Mouse (Mus musculus) hindbrain, embryonic 10.5 days (tissue): ENCODE measurements around the gene Plekhs1. TPM values are rescaled to one million over a fixed set of nuclear protein-coding genes. Genes with fewer than 3 reads are reported as not detected.

Source experiments
- polyA plus RNA-seq: library from polyadenylated mRNA; unstranded; fragments of >200 nt; fragmentation: Nextera tagmentation; extraction: Ambion mirVana; gene quantifications from 2 replicates; pipeline ENCODE4 v1.2.1, GENCODE M21; 2016

Plekhs1 gene
- polyA plus RNA-seq, 1 experiment from 2014 or later: 0.07 TPM

Other genes starting within 250 kb of the Plekhs1 start
- gene Habp2, start 174.5 kb upstream of the Plekhs1 start, polyA plus RNA-seq: 0.09 TPM in 1 of 2 replicates, not detected in the other
- gene Nrap, start 71.6 kb upstream of the Plekhs1 start, polyA plus RNA-seq: 0.05 and 0.08 TPM in 2 replicates
- 15.4 and 15.7 TPM in 2 replicates for gene Casp7, start 64.5 kb upstream of the Plekhs1 start, polyA plus RNA-seq
- gene Dclre1a, start 86.6 kb downstream of the Plekhs1 start, polyA plus RNA-seq: 13.8 and 17.8 TPM in 2 replicates
- gene Nhlrc2, start 86.6 kb downstream of the Plekhs1 start, polyA plus RNA-seq: 13.1 and 14.9 TPM in 2 replicates